Mouse (Mus musculus): ENCODE data around the gene Adam17.
A peak's percentile ranks its signal among the peaks of the same experiment; 100 is the strongest.
"Not testable (repeated sequence)": the region's sequence is repeated elsewhere in the genome, so short reads cannot be mapped to it uniquely, and the experiment has no call there.

Gene Adam17

DNA sequence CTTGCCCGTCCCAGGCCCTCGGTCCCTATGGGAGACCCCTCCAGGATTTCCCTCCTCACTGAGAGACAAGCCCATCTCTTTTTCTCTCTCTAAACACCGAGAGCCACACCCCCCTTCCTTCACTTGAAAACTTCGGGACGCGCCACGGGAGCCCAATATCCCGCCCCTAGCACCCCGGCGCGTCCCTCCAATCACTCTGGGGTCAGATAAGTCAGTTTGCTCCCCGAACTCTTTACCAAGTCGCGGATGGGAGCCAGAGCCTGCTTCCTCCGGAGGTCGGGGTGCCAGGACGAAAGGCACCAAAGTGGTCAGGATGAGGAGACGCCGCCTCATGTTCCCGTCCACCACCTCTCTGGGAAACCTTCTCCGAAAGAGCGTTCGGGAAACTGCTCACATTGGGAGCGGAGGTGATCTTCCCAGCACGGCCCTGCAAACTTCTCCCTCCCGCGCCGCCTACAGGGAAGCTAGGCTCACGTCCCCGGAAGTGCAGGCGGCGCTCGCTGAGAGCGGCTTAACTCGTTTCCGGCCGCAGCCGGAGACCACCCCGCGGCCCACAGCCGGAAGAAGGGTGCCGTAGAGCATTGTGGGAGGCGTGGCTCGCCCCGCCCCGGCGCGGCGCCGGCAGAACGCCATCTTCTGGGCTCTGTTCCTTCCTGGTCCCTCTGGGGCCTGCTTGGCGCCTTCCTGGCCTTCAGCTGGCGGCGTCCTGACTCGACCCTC lies at the start of gene Adam17:
Gene Adam17, minus strand, starts transcription at position 533 of the 720 bp plus-strand sequence.
- peak; percentile 90 to 95 for DNase-seq (ENCODE audit: low spot score in 2 of 2)

DNA sequence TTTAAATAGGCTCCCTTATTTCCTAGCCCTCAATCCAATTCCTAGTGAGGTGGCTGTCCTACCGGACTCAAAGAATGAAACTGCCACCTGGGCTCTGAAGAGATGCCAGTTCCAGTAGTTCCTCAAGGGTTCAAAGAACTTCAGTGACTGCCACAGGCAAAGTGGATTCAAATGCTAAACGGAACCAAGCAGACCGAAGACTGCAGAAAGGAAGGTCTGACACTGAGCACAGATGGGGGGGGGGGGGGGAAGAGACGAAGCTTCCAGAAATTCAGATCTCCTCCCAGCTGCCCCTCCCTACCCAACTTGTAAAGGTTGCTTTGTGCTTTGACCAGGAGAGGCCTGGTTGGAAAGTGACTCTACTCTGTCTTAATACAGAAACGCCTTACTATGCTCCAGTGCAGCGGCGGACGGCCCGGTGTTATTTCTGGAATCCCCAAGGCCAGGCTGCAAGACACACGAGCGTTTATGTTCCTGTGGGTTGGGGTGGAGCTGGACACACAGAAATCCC lies 45.2 kb upstream of the Adam17 start:
- no peak for DNase-seq (ENCODE audit: low spot score in 2 of 2)

DNA sequence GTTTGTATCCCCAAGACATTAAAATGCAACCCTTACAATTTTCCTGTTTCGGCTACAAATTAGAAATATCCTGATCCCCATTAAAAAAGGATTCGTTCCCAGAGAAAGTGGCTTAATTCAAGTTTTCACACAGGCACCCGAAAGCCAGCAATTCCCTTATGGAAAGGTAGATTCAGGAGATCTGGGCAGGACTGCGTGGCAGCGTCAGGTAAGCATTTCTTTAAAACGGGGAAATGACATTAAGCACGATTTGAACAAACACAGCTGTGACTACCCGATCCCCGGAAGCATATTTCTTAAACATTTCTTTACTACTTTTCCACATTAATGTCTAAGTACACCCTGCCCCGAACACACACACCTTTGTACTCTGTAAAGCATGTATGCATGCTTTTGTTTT lies 44.7 kb upstream of the Adam17 start:
- DNase-seq (ENCODE audit: low spot score in 2 of 2): no peak

DNA sequence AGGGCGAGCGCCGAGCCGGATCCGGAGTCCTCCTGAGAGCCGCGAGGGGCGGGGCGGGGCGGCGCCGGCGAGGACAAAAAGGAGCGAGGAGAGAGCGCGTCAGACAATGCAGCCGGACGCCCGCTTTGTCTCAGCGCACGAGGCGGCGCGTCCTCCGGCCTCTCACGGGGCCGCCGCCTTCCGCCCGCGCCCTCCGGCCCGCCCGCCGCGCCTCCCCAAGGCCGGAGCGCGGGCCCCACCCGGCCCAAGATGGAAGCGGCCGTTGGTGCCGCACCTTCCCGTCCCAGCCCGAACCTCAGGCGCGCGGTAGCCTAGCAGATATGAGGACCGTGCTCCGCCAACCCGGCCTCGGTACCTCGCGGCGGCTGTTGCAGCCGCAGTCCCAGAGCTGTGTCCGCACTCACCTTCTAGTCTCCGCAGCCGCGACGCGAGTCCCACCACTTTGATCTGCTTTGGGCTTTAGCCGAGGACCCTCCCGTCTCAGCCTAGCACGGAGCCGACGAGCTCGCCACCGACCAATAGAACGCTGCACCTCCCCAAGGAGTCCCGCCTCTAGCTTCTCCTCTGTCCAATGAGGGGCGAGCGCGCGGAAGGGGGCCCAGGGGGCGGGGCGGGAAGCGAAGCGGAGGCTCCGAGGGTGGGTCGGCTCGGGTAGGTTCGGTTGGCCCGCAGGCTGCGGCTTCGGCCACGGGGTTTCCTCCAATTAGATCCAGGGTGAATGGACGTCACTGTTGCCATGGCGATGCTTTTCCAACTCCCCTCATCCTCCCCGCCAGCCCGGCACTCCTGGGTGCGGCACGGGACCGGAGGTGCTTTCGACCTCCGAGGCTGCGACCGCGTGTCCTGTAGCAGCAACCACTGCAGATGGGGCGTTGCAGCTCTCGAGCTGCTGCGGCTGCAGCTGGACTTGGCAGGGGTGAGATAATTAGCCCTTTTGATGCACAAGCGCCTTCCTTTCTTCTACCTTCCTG lies 44.0 kb upstream of the Adam17 start, which contains the start of gene Ywhaq:
Gene Ywhaq, minus strand, starts transcription at position 538 of the 971 bp plus-strand sequence.
- peak; percentile 90 to 96 for DNase-seq (ENCODE audit: low spot score in 2 of 2)

DNA sequence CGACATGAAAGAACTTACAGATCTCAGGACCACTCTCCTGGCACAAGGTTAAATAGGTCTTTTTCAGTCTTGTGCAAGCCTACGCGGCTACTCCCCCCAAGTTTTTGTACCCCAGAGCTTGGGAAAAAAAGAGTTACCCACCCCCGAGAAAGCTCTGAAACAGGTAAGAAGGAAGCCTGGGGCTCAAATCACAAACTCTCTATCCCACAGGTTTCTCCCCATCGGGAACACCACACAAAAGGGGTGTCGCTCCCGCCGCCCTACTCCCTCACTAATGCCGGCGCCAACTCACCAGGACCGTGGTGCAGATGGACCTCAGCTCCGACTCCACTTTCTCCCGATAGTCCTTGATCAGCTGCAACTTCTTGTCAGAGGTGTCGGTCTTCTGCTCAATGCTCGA lies 43.1 kb upstream of the Adam17 start:
- no peak for DNase-seq (ENCODE audit: low spot score in 2 of 2)

DNA sequence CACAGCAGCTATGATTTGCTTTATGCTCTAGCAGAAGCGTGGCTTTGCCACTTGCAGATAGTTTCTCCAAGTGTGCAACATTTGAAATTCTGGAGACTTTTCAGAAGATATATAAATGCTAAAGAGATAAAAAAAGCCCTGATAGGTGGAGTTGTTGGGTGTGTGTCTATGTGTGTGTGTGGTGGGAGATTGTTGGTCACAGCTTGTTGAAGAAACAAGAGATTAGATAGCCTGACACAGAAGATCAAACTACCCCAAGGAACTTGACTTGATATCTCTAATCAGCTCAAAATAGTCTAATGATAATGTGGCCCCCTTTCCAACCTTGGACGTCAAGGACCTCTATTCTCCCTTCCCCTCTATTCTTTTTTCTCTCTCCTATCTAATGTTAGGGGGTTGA lies 37.2 kb upstream of the Adam17 start:
- DNase-seq (ENCODE audit: low spot score in 2 of 2): no peak

DNA sequence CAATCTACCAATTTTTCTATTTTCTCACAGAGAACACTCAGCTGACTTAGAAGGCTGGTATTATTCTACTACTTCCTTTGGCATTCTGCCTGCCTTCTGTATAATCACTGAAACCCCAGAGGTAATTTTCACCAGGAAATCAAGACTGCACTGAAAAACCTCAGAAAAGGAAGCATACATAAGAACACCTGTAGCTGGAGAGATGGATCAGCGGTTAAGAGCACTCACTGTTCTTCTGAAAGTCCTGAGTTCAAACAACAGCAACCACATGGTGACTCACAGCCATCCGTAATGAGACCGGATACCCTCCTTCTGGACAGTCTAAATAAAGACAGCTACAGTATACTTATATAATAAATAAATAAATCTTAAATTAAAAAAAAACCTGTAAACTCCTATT lies 36.2 kb upstream of the Adam17 start:
- no peak for DNase-seq (ENCODE audit: low spot score in 2 of 2)

DNA sequence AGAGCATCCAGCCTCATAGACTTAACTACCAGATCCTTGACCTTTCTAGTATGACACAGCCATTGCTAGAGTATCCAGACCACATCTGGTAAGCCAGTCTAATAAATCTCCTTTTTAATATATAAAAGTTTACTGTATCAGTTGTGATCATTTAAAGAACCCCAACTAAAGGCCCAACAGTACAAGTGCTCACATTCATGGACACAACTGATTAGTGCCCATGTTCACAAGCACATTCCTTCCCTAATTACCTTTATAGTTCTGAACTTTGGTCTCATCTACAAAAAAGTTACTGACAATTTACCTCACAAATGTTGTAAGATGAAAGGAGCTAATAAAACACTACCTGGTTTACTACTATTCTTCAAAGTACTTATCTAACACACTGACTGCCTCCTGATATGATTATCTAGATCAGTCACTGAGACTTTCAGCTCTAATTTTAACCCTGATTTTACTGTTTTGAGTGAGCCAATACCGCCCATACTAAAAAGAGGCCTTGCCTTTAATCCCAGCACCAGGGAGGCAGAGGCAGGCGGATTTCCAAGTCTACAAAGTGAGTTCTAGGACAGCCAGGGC lies 35.4 kb upstream of the Adam17 start:
- DNase-seq (ENCODE audit: low spot score in 2 of 2): no peak

DNA sequence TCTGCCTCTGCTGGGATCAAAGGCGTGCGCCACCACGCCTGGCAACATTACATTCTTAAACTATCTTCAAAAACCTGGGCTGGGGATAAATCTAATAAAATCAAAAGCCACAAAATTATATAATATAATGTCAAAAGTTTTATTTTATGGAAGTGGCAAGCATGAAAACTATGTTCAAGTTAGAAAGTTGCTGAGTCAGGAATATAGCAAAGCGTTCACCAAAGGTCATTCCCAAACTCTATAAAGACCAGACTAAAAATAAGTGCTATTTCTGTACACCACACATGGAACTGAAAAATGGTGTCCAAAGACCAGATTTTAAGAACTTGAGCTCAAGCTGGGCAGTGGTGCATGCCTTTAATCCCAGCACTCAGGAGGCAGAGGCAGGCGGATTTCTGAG lies 29.3 kb upstream of the Adam17 start:
- DNase-seq (ENCODE audit: low spot score in 2 of 2): no peak

DNA sequence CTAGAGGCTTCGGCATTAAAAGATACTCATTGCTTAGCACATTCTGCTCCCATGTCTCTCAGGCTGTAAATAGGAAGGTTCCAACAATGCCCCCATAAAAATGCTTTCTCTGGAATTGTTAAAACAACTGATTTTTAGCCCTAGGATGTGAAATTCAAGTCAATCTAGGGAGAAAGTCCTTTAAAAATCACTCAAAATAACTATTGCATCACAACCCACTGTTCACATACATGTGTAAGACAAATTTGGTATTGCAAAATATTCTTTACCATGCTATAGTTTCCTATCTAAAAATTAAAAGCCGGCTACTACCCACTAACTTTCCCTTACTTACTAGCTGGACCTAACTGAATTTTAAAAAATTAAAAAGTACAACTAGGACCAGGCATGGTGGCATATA lies 12.8 kb upstream of the Adam17 start:
- DNase-seq (ENCODE audit: low spot score in 2 of 2): no peak

DNA sequence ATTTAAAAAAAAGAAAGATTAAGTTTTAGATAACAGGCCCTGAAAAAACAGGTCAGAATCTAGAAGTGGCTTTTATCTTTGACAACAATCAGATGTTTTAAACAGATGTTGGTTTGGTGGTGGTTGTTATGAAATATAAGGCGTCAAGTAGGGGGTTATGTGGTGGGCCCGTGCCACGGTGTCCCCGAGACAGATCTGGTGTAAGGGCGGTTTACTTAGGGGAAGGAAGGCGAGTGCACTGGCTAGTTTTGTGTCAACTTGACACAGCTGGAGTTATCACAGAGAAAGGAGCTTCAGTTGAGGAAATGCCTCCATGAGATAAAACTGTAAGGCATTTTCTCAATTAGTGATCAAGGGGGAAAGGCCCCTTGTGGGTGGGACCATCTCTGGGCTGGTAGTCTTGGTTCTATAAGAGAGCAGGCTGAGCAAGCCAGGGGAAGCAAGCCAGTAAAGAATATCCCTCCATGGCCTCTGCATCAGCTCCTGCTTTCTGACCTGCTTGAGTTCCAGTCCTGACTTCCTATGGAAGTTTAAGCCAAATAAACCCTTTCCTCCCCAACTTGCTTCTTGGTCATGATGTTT lies 5.4 kb upstream of the Adam17 start:
- DNase-seq (ENCODE audit: low spot score in 2 of 2): not testable (repeated sequence)

DNA sequence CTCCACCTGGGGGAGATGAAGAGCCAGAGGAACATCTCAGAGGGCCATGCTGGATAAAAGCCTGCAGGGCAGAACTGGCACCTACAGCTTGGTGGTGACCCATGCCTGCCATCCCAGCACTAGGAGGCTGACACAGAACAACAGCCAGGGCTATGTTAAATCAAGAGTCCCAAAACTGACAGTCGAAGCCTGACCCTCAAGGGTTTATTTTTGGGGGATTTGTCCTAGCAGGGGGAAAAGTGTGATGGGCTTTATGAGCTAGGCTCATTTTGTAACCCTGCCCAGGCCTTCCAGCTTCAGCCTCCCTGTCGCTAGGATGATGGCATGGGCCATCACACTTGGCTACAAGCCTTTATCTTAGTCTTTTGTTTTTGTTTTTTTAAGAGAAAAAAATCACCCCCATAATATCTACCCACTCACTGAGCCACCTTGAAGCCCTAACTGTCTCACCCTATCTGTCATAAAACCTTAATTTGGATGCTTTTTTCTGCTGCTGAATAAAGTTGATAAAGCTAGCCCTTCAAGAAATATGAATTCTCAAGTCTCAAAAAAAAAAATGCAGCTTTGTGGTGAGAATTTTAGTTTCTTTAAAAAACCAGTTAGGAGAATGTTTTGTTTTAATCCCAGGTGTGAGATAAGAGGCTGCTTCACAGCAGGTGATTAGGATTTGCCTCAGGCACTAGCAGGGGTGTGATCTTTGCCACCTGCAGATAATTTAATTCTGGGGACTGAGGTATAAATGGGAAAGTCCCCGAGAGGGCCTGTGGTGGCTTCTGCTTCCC lies 2.1 kb upstream of the Adam17 start:
- DNase-seq (ENCODE audit: low spot score in 2 of 2): no peak

DNA sequence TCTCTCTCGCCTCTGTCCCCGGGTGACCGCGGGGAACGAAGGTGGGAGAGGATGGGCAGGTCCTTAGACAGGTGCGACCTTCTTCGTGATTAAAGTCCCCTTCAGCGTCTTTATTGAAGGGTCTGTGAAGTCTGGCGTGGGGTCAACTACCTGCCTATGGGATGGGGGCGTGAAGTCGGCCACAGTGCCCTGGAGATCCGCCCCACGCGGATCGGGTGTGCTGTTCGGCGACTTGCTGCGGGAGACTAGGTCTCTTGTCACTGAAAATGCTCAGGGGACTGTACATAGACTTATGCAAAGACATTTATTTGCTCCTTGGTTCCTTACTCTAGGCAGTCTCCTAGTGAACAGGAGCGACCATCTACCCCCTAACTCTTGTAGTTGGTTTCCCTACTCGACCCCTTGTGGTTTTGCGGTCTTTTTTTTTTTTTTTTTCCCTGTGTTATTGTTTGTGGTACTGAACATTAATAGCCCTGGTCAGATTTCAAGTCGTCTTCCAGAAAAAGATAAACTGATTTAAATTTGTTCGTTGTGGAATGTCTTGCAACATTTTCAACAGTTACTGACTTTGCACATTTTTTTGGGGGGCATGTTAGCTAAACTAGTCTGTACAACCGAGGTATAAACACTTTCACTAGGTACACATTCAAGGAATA lies 516 bp upstream of the Adam17 start:
- DNase-seq (ENCODE audit: low spot score in 2 of 2): no peak

DNA sequence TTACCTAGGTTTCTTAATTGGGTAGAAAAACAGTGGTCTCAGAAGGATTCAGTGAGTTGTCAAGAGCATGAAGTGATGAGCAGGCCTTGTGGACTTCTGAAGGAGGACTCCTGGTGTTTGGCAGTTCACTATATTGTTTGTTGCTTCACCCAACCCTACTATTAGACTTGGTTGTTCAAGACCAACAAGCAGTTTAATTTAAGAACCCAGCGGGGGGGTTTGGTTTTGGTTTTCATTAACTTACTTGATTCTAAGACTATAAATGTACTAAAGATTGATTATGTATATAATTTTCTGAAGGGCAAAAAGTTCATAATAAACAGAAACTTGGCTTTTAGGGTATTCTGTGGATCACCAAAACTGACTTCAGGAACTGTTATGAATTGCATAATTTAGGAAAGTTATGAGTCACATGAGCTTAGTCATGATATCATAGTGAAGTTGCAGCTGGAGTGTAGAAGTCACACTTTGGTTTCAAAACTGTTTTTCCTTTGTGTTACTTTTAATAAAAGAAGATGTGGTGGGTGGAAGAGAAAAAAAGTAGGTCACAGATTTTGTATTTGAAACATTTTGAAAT lies 3.3 kb downstream of the Adam17 start:
- no peak for DNase-seq (ENCODE audit: low spot score in 2 of 2)

DNA sequence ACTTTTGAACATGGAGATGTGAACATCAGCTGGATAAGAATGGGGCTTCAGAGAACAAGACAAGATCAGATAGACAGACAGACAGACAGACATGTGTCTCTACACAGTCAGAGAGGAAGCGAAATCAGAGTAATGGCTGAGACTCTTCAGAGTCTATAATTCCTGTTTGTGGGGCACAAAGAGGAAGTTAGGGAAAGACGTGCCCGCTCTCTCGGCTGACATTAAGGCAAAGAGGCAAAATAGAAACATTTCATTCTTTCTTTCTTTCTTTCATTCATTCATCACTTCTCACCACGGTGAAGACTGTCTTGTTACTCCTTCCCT lies 4.4 kb downstream of the Adam17 start:
- no peak for DNase-seq (ENCODE audit: low spot score in 2 of 2)

DNA sequence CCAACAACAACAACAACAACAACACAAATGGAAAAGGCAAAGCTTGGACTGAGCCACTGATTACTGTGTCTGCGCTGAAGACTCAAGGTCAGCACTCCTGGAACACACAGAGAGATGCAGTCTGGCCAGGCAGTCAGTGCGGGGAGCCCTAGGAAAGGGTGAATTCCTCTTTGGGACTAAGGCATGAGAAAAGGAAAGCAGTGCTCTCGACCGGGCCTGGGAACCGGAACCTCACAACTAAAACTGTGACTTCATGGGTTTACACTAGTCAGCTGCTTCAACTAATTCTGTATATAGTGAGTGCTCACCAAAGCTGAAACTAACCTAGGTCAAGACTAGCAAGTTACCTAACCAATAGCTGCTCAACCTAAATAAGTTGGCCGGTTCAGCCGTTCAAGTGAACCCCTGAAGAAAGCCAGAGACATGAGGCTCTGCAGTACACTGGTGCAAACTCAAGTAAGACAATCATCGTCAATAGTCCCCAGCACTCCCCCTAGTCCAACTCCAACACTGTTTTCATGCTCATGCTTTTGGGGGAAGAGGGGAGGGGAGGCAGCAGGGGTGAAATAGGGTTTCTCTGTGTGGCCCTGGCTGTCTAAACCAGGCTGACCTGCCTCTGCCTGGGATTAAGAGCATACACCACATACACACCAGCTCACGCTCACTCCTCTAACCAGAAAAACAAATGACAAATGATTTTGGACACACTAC lies 4.9 kb downstream of the Adam17 start:
- DNase-seq (ENCODE audit: low spot score in 2 of 2): no peak

DNA sequence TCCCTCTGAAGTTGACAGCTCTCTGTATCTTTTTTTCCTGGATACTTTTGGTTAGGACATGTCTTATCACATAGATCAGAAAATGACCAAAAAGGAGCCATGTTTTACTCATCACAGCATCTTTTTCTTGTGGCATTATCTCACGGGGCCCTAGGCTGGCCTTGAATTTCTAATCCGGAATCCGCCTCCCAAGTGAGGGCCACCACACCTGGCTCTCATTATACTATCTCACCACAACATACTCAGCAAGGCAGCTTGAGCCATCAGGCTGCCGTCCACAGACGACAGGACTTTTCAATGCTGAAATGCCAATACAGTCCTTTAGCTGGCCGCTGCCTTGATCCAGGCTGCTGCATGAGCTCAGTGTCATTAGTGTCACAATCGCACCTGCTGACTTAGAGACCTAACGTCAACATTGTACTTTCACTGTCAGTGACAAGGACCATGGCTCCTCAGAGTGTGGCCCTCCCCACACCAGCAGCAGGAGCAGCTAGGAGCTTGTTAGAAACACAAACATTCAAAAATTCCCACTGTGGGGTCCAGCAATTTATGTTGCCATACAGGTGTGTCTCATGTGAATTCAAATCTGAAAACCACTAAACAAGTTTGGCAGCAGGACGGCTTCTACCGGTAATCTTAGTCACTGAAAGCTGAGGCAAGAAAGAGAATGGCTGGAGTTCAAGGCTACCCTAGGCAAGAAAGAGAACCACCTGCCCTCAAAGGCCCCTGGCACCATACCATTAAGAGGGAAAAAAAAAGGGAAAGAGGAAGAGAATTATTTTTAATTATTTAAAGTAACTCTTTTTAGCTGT lies 8.6 kb downstream of the Adam17 start:
- no peak for DNase-seq (ENCODE audit: low spot score in 2 of 2)

DNA sequence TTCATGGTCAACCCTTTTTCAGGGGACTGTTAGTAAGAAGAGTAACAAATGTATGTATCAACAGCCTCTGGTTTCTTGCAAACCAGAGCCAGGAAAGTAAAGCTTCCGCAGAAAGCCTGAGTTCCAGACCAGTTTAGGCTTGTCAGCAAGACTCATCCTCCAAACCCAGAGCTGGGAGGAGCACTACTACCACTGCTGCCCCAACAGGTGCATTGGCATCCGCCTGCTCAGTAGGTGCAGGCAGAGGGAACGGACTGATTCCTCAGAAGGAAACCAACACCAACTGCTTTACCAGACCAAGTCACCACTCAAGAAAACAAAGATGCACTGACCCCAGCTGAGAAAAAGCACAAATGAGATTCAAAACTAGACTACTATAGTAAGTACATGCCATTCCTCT lies 10.2 kb downstream of the Adam17 start:
- peak; percentile 11 to 12 for DNase-seq (ENCODE audit: low spot score in 2 of 2)

DNA sequence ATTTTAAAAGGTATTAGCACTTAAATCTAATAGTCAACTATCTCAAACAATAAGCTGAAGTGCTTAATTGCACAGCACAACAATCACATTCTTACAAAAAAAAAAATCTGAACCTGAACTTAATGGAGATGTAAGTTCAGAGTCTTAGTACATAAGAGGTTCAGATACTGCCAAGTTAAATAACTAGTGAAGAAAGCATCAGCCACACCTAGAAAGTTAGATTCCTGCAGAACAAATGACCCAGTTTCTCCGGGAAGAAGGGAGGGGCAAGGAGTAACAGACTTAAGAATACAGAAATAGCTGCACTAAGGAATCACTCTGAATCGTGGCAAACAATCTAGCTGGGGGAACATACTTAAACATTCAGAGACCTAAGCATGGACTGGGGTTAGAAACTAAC lies 10.7 kb downstream of the Adam17 start:
- DNase-seq (ENCODE audit: low spot score in 2 of 2): no peak

All from urinary bladder, adult 18-20 months (tissue).